Mouse (Mus musculus) ovary, postnatal 14 days (tissue): ENCODE measurements around the gene Ugt3a1.
"Not testable (repeated sequence)": the region's sequence is repeated elsewhere in the genome, so short reads cannot be mapped to it uniquely, and the experiment has no call there.

Experiments
- DNase-seq: peaks from one replicate; pipeline ENCODE4 v3.0.0; 2022; ENCODE audit warnings: low spot score

The Ugt3a1 gene

DNA sequence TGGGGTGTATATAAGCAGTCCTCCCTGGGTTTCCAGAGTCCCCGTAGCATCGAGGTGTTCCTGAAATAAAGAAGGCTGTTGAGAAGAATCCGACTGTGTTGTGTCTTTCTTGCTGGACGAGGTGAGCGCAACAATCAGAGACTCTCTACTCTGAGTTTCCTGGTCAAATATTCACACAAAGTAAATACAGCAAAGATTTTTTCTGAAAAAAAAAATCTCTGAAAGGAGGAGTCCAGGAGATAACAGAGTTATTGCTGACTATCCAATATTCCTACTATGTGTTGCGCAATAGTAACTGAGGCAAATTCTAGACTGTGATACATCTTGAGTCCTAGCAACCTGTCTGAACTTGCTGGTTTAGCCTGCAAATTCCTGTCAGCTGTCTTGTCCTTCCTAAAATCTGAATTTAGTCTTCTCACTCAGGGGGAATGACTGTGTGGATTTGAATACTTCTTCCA lies at the start of gene Ugt3a1:
Gene Ugt3a1, plus strand, starts transcription at position 51 of the 458 bp plus-strand sequence.
- no peak for DNase-seq

DNA sequence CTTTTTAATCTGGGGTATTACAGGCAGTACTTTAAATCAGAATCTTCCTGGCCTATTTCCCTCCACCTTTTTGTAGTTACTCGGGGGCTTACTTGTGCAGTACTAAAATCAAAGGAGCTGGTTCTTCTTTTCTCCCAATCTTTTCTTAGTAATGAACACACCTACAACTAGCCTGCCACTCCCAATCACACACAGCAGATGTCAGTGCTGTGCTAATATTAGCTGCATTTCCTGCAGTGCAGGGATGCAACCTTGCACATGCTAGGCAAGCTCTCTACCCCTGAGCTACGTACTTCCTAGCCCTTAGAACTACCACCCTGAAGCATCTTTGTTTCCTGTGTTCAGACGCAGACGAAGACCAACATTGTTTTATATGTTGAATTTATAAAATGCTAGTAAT lies 45.8 kb upstream of the Ugt3a1 start:
- DNase-seq = not testable (repeated sequence)

DNA sequence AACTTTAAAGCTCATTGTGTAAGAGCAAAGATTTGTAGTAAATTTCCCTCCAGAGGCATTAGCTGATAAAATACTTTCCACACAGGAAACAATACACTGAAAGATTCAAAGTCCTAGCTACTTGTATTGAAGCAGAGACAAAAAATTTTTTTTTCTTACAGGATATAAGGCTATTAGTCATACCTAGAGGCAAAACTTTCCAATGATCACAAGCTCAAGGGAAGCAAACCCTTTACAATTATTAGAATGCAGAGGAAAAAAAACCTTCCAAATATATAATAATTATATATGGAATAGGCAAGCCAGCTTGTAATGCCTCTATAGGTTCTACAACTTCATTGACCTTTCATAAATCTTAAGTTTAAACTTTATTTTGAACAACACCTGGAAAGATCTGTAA lies 30.3 kb upstream of the Ugt3a1 start:
- no peak for DNase-seq

DNA sequence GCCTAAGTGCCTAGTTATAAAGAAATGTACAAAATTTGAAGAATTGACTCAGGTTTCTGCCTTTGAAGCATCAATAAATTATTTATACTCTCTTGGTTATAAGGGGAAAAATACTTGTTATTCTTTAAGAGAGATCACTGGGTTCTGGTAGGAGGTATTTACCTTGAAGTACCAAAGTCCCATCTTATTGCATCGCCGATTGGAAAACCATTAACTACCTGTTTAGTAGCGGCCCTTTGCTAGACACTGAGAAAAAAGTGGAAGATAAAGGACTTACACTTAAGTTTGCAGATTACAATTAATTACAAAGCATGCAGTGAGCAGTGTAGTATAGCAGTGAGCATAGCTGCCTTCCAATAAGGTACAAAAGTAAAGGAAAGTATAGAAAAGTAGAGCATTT lies 23.8 kb upstream of the Ugt3a1 start:
- no peak for DNase-seq

DNA sequence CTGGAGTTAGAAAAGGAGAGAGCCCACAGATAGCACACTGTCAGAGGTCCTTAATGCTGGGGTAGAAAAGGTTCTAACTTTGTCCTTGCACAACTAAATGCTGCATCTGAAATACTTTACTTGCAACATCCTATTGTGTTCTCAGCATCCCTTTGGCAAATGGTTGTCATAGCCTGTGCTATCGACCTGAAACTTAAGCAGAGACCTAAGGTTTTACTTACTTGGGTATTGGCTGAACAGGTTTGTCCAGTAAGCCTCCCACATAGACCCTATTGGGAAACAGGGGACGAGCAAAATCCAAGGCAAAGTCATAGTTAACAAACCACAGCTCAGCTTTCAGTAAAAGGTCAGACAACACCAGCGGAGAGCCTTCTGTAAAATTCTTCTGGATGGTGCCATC lies 16.1 kb upstream of the Ugt3a1 start:
- DNase-seq = no peak

DNA sequence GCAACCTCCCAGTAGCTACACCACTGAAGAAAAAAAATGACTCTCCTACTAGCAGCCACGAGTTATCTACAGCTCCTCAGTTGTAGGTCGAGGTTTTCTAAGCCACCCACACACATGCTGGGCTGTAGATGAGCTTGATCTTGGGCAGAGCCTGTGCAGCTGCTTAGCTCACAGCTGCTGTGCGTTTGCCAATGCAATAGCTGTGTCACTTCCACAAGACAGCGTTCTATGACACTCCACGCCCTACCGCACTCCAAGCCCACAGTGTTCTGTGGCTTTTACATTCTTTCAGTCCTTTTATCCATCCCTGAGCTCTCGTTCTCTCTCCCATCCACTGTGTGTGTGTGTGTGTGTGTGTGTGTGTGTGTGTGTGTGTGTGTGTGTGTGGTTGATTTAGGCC lies 4.8 kb upstream of the Ugt3a1 start:
- no peak for DNase-seq

DNA sequence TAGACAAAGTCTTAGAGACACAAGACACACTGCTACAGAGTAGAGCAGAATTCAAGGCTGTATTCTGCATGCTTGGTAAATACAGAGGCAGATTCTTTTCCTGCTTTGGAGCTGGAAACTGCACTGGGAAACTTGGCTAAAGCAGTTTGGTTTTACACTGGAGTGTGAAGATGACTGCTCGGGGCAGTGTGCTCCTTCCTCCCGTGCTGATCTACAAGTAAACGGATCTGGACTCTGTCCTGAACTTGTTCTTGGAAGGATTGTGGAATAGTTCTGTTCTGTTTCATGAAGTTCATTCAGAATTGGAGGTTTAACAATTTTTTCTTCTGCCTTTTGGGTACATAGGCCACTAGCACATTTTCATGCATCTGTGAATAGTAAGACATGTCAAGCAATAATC lies 2.3 kb downstream of the Ugt3a1 start:
- no peak for DNase-seq

DNA sequence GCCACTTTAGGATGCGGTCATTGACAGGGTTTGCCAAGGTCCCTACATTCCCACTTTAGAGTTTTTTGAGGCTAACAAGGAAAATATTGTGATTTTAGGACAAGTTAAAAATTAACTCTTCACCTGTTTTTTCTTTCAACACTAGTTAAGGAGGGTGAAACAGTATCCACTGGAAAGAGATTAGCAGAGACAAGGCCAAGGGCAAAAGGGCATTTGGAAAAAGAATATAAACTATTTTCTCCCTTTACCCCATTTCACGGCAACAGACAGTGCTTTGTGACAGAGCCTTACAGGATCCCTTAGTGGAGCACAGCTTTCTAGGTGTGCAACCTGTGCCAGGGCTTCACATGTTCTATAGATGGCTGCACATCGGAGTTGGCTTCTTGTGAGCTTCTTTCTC lies 2.9 kb downstream of the Ugt3a1 start:
- no peak for DNase-seq

DNA sequence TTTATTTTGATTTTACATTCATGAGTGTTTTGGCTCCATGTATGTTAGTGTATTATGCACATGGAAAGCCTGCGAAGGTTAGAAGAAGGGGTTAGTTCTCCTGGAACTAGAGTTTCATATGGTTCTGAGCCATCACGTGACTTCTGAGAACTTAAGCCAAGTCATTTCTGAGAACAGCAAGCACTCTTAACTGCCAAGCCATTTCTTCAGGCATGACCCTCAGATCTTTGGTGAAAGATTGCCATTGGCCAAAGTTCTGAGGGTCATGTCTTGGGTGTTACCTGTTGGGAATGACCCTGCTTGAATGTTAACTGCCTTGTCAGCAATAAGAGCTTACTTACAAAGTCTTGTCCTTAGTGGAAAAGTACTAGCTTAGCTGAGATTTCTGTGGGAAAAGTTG lies 6.5 kb downstream of the Ugt3a1 start:
- no peak for DNase-seq

DNA sequence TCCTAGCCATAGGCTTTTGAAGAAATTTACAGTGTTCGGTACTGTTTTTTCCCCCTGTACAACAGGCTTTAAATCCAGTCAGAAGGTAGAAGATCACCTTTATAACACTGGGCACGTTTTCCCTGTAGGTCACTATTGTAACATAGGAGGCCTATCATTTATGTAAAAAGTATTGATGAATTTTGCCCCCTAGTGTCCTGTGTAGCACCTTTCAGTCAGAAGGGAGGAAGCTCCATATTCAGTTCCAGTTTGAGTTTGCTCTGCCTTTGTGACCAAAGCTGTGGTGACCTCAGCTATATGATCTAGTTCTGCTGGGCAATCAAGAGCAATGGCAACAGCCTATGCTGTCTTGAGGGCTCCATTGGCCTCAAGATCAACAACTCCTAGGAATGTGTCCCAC lies 13.0 kb downstream of the Ugt3a1 start:
- no peak for DNase-seq

DNA sequence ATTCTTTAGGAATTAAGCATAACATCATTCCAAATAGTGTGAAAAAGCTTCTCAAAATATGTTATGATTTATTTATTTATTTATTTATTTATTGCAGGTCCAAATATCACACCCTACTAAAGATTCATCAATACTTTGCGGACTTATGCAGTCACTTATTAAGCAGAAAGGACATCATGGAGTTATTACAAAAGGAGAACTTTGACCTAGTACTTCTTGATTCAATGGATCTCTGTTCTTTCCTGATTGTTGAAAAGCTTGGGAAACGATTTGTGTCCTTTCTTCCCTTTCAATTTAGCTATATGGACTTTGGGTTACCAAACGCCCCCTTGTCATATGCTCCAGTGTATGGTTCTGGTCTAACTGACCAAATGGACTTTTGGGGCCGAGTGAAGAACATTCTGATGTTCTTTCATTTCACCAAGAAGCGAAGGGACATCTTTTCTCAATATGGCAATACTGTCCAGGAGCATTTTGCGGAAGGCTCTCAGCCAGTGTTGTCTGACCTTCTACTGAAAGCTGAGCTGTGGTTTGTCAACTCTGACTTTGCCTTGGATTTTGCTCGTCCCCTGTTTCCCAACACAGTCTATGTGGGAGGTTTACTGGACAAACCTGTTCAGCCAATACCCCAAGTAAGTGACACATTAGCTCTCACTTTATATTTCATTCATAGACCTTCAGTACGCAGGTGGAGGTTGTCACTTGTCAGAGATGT lies 29.4 kb downstream of the Ugt3a1 start:
- no peak for DNase-seq

DNA sequence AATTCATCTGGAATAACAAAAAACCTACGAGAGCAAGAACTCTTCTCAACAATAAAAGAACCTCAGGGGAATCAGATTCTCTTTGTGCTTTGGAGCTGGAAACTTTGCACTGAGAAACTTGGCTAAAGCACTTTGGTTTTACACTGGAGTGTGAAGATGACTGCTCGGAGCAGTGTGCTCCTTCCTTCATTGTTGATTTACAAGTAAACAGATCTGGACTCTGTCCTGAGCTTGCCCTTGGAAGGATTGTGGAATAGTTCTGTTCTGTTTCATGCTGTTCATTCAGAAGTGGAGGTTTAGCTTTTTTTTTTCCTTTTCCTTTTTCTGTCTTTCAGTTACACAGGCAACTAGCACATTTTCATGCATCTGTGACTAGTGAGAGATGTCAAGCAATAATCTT lies 57.9 kb downstream of the Ugt3a1 start:
- no peak for DNase-seq

DNA sequence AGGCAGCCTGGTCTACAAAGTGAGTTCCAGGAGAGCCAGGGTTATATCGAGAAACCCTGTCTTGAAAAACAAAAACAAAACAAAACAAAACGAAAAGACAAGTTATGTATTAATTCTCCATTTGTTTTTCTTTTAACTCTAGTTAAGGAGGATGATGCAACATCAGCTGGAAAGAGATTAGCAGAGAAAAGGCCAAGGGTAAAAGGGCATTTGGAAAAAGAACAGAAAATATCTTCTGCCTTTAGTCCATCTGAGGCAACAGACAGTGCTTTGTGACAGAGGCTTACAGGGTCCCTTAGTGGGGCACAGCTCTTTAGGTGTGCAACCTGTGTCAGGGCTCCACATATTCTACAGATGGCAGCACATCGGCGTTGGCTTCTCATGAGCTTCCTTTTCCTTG lies 58.7 kb downstream of the Ugt3a1 start, which contains the start of gene Ugt3a2:
Gene Ugt3a2, plus strand, starts transcription at position 210 of the 400 bp plus-strand sequence.
- no peak for DNase-seq

DNA sequence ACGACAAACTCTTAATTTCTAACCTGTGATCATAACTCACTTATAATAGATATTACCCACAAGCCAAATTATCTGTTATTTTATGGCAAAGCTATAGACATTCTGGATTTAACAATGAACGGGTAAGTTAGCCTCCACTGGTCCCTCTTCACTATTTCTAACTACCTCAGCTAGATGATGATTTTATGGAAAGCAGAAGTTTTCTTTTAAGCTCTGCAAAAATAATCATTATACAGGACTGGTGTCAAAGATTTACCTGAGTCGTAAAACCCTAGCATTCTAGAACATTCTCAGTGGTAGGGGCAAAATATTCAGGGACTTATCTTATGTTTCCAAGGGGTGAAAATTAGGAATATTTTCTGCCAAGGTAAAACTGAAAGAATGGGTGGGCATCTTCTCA lies 59.9 kb downstream of the Ugt3a1 start:
- no peak for DNase-seq

DNA sequence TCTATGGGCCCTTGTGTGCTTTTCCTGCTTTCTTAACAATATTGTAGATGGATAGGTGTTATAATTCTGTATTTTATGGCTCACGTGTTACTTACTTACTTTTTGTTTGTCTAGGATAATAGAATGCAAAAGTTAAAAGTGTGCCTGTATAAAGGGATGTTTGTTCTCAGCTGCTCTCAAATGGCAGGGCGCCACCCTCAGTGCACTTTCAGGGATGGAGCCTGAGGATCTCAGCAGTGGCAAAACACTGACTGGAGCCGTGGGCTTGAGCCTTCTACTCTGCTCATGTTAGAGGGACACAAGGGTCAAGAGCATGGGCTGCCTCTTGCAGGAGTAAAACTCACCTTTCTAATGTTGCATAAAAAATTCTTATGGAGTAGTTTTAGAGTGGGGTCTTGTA lies 60.3 kb downstream of the Ugt3a1 start:
- DNase-seq = no peak

DNA sequence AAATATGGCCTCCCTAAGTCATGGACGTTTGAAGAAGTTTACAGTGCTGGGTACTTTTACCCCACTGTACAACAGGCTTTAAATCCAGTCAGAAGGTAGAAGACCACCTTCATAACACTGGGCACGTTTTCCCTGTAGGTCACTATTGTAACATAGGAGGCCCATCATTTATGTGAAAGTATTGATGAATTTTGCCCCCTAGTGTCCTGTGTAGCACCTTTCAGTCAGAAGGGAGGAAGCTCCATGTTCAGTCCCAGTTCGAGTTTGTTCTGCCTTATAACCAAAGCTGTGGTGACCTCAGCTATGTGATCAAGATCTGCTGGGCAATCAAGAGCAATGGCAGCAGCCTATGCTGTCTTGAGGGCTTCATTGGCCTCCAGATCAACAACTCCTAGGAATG lies 72.1 kb downstream of the Ugt3a1 start:
- no peak for DNase-seq

DNA sequence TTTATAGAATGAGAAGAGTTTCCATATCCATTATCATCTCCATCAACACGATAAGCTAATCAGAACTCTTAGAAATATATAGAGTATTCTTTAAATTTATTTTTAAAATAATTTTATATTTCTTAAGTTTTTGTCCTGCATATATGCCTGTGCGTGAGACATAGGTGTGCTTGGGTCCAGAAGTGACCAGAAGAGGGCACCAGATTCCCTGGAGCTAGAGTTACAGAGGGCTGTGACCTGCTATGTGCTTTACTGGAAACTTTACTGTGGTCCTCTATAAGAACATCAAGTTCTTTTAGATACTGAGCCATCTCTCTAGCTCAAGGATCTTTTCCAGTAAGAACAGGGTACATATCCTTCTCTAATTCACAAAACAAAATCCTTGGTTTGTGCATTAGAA lies 86.1 kb downstream of the Ugt3a1 start:
- DNase-seq = no peak
